Mouse (Mus musculus): ENCODE measurements around the gene Ubc.

- TF ChIP-seq EP300 (IDR thresholded peaks at IDR 0.05; ENCODE audit: low read depth) (no peak), CTCF (IDR thresholded peaks at IDR 0.05; ENCODE audit: low read depth) (no peak)
These were observed 21.8 kb downstream of the Ubc start for GRCm38 (mm10) chr5:125368156-125368555.
